Mouse (Mus musculus) urinary bladder, postnatal 14 days (tissue): ENCODE measurements around the gene Rpl27a.
A peak's percentile ranks its signal among the peaks of the same experiment; 100 is the strongest.

ENCODE experiments used
- DNase-seq: peaks from one replicate; pipeline ENCODE4 v3.0.0; 2021; ENCODE audit warnings: low spot score

Rpl27a gene

DNA sequence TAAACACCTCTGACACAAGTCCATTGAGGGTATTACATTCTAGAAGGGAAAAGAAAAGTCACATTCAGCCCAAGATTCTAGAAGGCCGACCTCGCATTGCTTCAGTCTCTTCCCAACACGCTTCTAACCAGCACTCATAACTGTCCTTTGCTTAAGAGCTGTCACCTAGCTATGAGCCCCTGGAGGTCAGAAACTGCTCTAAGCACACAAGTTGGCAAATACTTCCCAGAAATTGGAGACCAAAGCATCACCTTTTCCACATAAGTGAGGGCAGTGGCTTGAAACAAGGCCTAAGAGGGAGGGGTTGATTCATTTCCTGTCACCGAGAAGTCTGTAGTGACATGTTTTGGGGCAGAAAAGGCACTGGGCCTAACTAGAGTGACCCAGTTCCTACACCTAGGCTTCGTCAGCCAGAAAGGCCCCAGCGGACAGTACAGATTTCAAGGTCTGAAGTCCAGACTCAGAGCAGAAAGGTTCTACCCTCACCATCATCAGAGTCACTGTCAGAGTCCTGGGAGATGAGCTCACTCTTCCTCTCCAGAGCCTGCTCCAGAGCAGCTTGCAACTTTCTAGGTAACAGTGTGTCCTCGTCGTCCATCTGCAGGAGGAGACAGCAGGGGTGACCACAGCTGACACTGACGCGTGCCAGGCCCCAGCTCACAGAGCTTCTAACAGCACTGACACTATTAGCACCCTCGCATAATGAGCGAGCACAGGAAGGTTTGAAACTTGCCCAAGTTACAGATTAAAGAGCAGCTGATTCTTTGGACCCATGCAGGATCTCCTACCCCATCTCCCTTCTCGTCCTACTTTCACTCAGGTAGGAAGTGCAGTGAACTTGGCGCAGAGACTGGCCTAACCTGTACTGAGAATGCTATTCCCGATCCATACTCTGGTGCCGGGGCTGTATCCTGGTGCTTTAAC lies 7.1 kb downstream of the Rpl27a start:
- no peak for DNase-seq

GRCm38 (mm10) chr7:109527536-109527935 lies 8.6 kb downstream of the Rpl27a start:
- DNase-seq = no peak

GRCm38 (mm10) chr7:109528356-109528755 lies 9.4 kb downstream of the Rpl27a start:
- peak; percentile 66 for DNase-seq

DNA sequence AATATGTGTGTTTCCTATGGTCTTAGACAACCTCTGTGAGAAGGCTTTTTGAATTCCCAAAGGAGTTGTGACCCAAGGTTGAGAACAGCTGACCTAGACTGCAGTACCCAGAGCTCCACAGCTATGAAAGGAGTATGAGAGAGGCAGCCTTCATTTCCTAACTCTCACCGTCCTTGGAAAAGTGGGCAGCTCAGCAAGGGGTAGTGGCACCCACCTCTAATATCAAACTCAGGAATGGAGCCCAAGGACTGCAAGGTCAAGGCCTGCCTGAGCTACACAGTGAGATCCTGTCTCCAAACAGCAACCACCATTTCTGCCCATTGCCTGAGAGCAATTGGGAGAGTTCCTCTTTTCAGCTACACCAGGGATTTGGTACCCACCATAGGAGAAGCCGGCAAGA lies 10.8 kb downstream of the Rpl27a start:
- no peak for DNase-seq

- DNase-seq = no peak
Measured at GRCm38 (mm10) chr7:109531501-109531900, 12.6 kb downstream of the Rpl27a start.

DNA sequence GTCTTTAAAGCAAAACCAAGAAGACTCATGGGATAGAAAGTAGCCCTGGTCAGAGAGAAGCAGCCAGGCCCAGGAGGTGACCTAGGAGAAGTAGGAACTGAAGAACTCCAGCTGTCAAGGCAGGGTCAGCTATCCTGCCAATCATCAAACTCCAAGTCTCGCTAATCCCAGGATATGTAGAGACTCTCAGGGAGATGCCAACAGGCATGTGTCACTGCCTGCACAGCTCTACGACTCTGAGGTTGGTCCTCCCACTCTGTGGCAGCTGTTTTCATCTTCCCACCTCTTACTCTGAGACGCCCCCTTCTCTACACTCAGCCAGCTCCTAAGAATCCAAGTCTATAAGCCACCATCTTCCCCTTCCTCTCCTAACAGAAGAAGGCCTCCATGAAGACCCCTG lies 13.7 kb downstream of the Rpl27a start:
- DNase-seq = no peak

DNA sequence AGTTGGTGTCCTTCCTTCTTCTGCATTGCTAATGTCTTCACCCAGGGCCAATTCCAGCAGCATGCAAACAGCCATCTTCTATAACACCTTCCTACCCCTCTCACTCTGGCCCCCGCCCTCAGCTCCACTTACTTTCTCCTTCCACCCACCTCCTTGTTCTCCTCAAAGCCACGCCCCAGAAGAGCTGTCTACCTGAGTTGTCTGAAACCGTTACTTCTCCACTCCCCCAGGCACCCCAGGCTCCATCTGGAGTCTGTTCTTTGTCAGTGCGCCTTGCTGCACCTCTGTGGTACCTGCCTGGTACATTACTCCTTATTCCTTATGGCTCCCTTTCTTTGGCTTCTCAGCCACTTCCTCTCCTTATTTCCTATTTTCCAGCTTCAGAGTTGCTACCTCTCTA lies 14.2 kb downstream of the Rpl27a start:
- DNase-seq = no peak

GRCm38 (mm10) chr7:109533888-109534287 lies 14.9 kb downstream of the Rpl27a start:
- DNase-seq = no peak

GRCm38 (mm10) chr7:109534921-109535320 lies 16.0 kb downstream of the Rpl27a start:
- DNase-seq = no peak

DNA sequence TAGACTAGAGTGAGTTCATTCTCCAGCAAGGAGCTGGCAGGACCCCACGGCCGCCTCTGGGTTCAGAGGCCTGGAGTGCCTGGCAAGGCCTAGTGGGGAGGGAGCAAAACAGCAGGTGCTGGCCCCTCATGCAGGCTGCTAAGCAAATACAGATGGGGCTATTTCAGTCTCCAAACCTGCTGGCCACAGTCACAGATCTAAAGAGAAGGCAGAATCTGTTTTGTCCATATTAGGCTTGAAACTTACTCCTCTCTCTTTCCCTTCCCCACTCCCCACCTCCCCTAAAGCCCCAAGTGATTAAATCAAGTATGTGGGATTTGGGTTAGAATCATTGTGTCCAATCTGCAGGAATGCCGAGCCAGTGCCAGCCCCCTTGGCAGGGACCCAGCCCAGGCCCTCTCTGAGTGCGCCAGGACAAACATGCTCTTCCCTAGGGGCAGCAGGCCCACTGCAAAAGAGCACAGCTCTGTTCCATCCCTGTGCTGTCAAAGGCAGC lies 17.6 kb downstream of the Rpl27a start:
- peak; percentile 66 for DNase-seq

DNA sequence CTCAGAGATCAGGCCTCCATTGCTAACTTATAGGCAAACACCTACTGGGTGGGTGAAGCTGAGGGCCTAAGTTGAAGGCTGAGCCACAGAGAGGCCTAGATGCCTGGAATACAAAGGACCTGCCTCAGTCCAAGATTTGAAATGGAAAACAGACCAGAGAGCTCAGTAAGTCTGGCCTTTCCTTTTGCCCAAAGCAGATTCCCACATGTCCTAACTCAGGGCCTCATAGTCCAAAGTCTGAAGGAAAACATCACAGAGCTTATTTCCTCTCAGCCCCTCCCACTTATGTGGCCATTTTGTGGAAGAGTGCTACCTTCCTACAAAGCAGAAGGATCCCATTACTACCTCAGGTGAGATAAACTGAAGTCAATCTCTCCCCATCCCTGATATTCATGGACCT lies 22.0 kb downstream of the Rpl27a start:
- DNase-seq = no peak

- no peak for DNase-seq
Measured at GRCm38 (mm10) chr7:109541609-109542363, 22.8 kb downstream of the Rpl27a start.

GRCm38 (mm10) chr7:109542364-109542628 lies 23.3 kb downstream of the Rpl27a start:
- no peak for DNase-seq

DNA sequence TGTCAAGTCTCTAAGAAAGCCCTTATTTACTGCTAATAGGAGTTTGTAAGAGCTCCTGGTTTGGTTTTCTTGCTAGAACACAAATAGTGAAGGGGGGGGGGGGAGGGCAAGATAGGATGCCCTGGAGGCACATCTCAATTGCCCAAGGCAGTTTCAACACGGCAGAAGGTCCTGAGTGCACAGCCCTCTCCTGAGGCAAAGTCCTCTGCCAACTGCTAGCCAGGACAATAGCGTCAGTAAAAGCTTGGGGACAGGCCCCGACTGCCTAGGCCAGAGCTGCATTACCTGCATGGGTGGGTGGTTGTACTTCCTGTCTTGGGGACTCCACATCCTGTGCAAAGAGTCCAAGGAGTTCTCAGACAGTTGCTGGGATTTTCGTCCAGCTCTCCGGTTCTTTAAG lies 25.8 kb downstream of the Rpl27a start:
- no peak for DNase-seq

GRCm38 (mm10) chr7:109545255-109545993 lies 26.5 kb downstream of the Rpl27a start:
- peak; percentile 33 for DNase-seq

DNA sequence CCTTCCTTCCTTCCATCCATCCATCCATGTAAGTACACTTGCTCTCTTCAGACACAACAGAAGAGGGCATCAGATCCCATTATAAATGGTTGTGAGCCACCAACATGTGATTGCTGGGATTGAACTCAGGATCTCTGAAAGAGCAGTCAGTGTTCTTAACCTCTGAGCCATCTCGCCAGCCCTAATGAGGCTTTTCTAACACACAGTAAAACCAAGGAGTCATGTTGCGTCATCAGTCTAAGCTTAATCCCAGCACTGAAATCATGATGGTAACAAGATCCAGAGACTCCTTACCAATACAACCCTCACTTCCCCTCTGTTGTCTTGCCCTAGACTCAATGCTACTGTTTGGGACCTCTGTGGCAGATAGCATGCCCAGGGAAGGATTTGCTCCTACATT lies 27.2 kb downstream of the Rpl27a start:
- DNase-seq = no peak

DNA sequence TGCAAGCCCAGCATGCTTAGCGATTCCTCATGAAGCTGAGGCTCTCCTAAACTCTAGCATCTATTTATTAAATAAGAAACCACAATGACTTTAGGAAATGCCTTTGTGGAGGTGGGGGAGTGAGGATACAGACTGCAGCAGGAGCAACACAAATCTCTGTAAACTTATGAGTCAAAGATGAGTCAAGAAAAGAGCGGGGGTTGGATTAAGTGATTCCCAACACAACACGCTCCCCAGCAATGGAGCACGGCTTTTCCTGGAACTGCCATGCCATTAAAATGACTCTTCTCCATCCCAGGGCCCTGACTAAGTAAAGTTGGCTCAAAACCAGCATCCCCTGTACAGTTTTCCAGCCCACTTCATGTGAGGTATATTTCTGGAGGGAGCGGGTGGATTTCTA lies 27.8 kb downstream of the Rpl27a start:
- no peak for DNase-seq

GRCm38 (mm10) chr7:109559536-109559935 lies 40.6 kb downstream of the Rpl27a start:
- DNase-seq = peak; percentile 53

- DNase-seq = peak; percentile 77
Measured at GRCm38 (mm10) chr7:109561466-109562153, 42.7 kb downstream of the Rpl27a start.

GRCm38 (mm10) chr7:109562154-109562599 lies 43.2 kb downstream of the Rpl27a start:
- no peak for DNase-seq

DNA sequence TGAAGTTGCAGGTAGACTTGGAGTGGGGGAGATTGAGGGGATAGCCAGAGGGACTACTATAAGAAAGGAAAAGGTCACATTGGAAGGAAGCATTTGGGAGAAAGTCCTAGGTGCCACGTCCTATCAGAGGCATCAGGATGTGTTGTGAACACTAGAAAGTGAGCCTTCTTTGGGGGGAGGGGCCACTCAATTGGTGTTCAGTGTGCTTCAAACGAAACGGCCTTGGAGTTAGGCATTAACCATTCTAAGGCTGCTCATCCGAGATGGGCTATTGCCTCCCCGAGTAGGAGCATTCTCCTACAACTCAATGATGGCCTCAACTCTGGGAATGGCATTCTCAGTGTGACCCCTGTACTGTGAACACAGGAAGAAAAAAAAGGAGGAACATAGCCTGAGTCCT lies 43.7 kb downstream of the Rpl27a start:
- no peak for DNase-seq
